Mouse (Mus musculus): ENCODE measurements around the gene Fam228b.

DNA sequence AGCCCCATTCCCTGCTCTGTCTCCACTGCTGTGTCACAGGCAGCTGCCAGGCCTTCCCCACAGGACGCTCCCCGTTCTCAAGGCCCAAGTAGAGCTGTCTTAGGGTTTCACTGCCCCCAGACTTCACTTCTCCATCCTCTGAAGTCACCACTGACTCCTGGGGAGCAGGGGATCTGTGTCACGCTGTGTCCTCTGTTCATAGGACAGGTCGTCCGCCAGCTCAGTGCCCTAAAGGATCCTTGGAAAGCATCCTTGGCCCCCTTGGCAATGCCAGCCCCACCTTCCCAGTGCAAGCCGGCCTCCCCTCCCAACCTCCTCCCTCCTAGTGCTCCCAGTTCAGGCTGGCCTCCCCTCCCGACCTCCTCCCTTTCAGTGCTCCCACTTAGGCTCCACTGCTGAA is 59.1 kb downstream of the Fam228b start:
- TF ChIP-seq POLR2A (IDR thresholded peaks at IDR 0.05; ENCODE audit: borderline replicate concordance, control insufficient read depth, low read depth, low read length) (no peak), CTCF (IDR thresholded peaks at IDR 0.05; ENCODE audit: control insufficient read depth, insufficient read depth, low read length) (no peak)

All from bone marrow, adult 2 months (tissue).